Mouse (Mus musculus): ENCODE measurements around the gene Gpr18.

- no peak for TF ChIP-seq POLR2A (IDR thresholded peaks at IDR 0.05; ENCODE audit: low read depth, low read length)
- no peak for TF ChIP-seq CTCF (IDR thresholded peaks at IDR 0.05; ENCODE audit: extremely low read depth, insufficient read depth, insufficient read length, insufficient replicate concordance)
These were observed 37.9 kb downstream of the Gpr18 start for GRCm38 (mm10) chr14:121877640-121878039.
